Mouse (Mus musculus): ENCODE data around the gene Thy1.

GRCm38 (mm10) chr9:44012761-44013301, 30.4 kb upstream of the Thy1 start:
- TF ChIP-seq CTCF (IDR thresholded peaks at IDR 0.05; ENCODE audit: low read depth), result no peak
- no peak for TF ChIP-seq EP300 (optimal IDR thresholded peaks at IDR 0.05)
